9 mouse cellular contexts compared by ENCODE assay signal in genomic region chr9:21037481-21037891, GRCm38 (mm10). TPM values are rescaled to one million over a fixed set of nuclear protein-coding genes. Genes with fewer than 3 reads are reported as not detected.
DNase-seq lines count a peak whose midpoint lies in the region; ATAC-seq and TF ChIP-seq lines count a peak whose summit lies in the region.
"Had no signal": no experiment of that assay in that cellular context is flagged by ENCODE, and none has a peak within 500 bp of the region (broad histone marks: within the 10 kb centered on the region; RNA-seq: fewer than 3 reads in every experiment).

No protein-coding gene starts in this region.

- no peaks in the 10 kb centered on the region for H3K36me3 ChIP-seq in heart, adult 2 months (ENCODE audit: control insufficient read depth, insufficient read depth, low read length)
- no peaks in the 10 kb centered on the region for H3K36me3 ChIP-seq in heart, embryonic 15.5 days
- H3K36me3 ChIP-seq in midbrain, postnatal 0 days (ENCODE audit: insufficient read depth, low read length) = no peaks in the 10 kb centered on the region
- H3K36me3 ChIP-seq in thymus, adult 2 months (ENCODE audit: control insufficient read depth, insufficient read depth, low read length) = no peaks in the 10 kb centered on the region

- no peak for TF ChIP-seq POLR2A in heart, adult 2 months (IDR thresholded peaks at IDR 0.05; ENCODE audit: insufficient read depth, low read depth, low read length)
- no peak for TF ChIP-seq POLR2A in thymus, adult 2 months (IDR thresholded peaks at IDR 0.05; ENCODE audit: control insufficient read depth, extremely low read depth, insufficient read depth, low read length, poor library complexity)

- no peak for TF ChIP-seq CTCF in heart, adult 2 months (IDR thresholded peaks at IDR 0.05)
- TF ChIP-seq CTCF in midbrain, postnatal 0 days (IDR thresholded peaks at IDR 0.05) = 0 out of 2 replicates have a peak, but pooled peaks have one; percentile 21
- TF ChIP-seq CTCF in thymus, adult 2 months (IDR thresholded peaks at IDR 0.05; ENCODE audit: borderline replicate concordance, control insufficient read depth, extremely low read depth, insufficient read depth, low read length, poor library complexity) = no peak

- intact Hi-C loops in heart, adult 2 months (cut with DNase I) = no loop called here
- intact Hi-C loops in heart, postnatal 36 days (cut with DNase I) = no loop called here

- H3K9ac ChIP-seq in heart, adult 2 months (ENCODE audit: low read depth, low read length) = no peak overlapping the region
- peak overlapping the region; percentile 31; the same call in 1 of the 2 replicates for H3K9ac ChIP-seq in heart, embryonic 15.5 days
- H3K9ac ChIP-seq in midbrain, postnatal 0 days (replicated peaks; ENCODE audit: low read length, poor library complexity, severe bottlenecking) = peak overlapping the region; percentile 63

- no peak overlapping the region for H3K27ac ChIP-seq in heart, adult 2 months
- no peak overlapping the region for H3K27ac ChIP-seq in heart, embryonic 15.5 days
- no peak overlapping the region for H3K27ac ChIP-seq in midbrain, postnatal 0 days (ENCODE audit: low read depth, low read length)
- H3K27ac ChIP-seq in thymus, adult 2 months (ENCODE audit: control insufficient read depth, insufficient read depth, low read length) = no peak overlapping the region

- H3K27me3 ChIP-seq in heart, adult 2 months (ENCODE audit: control insufficient read depth, insufficient read depth, low read length) = peaks cover 11% of the 10 kb centered on the region
- peaks cover 73% of the 10 kb centered on the region for H3K27me3 ChIP-seq in heart, embryonic 15.5 days
- H3K27me3 ChIP-seq in midbrain, postnatal 0 days (ENCODE audit: insufficient read depth, low read length) = peaks cover 52% of the 10 kb centered on the region
- peaks cover 40% of the 10 kb centered on the region for H3K27me3 ChIP-seq in thymus, adult 2 months (ENCODE audit: control insufficient read depth, insufficient read depth, low read length)

- no peaks in the 10 kb centered on the region; the same call in 1 of the 2 replicates for H3K4me1 ChIP-seq in heart, adult 2 months (ENCODE audit: control insufficient read depth, insufficient read depth, low read length)
- H3K4me1 ChIP-seq in heart, embryonic 15.5 days (replicated peaks) = peaks cover 43% of the 10 kb centered on the region
- H3K4me1 ChIP-seq in midbrain, postnatal 0 days (ENCODE audit: insufficient read depth, low read length) = peaks cover 33% of the 10 kb centered on the region; the same call in 1 of the 2 replicates
- peaks cover 11% of the 10 kb centered on the region for H3K4me1 ChIP-seq in thymus, adult 2 months (replicated peaks; ENCODE audit: control insufficient read depth, insufficient read depth, low read length)

- H3K4me2 ChIP-seq in heart, embryonic 15.5 days = peak overlapping the region; percentile 73
- peak overlapping the region; percentile 58 for H3K4me2 ChIP-seq in midbrain, postnatal 0 days (ENCODE audit: low read depth, low read length, poor library complexity, severe bottlenecking)

- no peak for TF ChIP-seq EP300 in heart, adult 2 months (IDR thresholded peaks at IDR 0.05; ENCODE audit: insufficient read depth, low read depth, low read length)

- 5% methylated on average over 31 of the region's 31 CpGs for WGBS in heart, adult 2 months
- WGBS in heart, embryonic 15.5 days = 3% methylated on average over 31 of the region's 31 CpGs
- WGBS in midbrain, postnatal 0 days = under 1% methylated on average over 29 of the region's 31 CpGs
- WGBS in thymus, adult 2 months = 10% methylated on average over 31 of the region's 31 CpGs

- H3K4me3 ChIP-seq in heart, adult 2 months = no peak overlapping the region
- H3K4me3 ChIP-seq in heart, embryonic 15.5 days = peak overlapping the region; percentile 45
- H3K4me3 ChIP-seq in midbrain, postnatal 0 days (ENCODE audit: low read depth, low read length) = peak overlapping the region; percentile 42
- H3K4me3 ChIP-seq in thymus, adult 2 months (ENCODE audit: control insufficient read depth, insufficient read depth, low read length) = no peak overlapping the region

- ATAC-seq in heart, embryonic 15.5 days (replicated peaks; ENCODE audit: insufficient number of reproducible peaks, insufficient read depth, low FRiP score, low read depth) = peak; percentile 71
- ATAC-seq in midbrain, postnatal 0 days (ENCODE audit: low FRiP score) = peak; percentile 77; the same call in 1 of the 2 replicates

- no peaks in the 10 kb centered on the region for H3K79me2 ChIP-seq in heart, adult 2 months (replicated peaks; ENCODE audit: control insufficient read depth, insufficient read depth, low read length)

- peak; percentile 46 to 55 for DNase-seq in heart, adult 2 months
- no peak for DNase-seq in heart, postnatal 36 days
- DNase-seq in embryo, embryonic 11 days = peak; percentile 53
- DNase-seq in kidney, postnatal 4 days = peak; percentile 69 to 79
- peak; percentile 61 for DNase-seq in midbrain, postnatal 0 days (ENCODE audit: low spot score)
- DNase-seq in thymus, adult 2 months = no peak
- no peak for DNase-seq in yolk sac, embryonic 10.5 days (ENCODE audit: low spot score)

- no peaks in the 10 kb centered on the region for H3K9me3 ChIP-seq in heart, embryonic 15.5 days (replicated peaks)
- H3K9me3 ChIP-seq in midbrain, postnatal 0 days (ENCODE audit: low read length) = no peaks in the 10 kb centered on the region

RNA-seq across cellular contexts. Expression of gene Icam5, which starts 5.6 kb away (rescaled TPM):
- not detected for total RNA-seq in heart, adult 2 months (2021)
- polyA plus RNA-seq in heart, adult 2 months (2012; rRNA removed) = 0.06 and 0.08 TPM in 2 replicates
- total RNA-seq in heart, postnatal 36 days (2021) = not detected
- polyA plus RNA-seq in heart, embryonic 15.5 days (2015; fragmentation: Nextera tagmentation; extraction: Ambion mirVana) = 0.04 and 0.13 TPM in 2 replicates
- 6.3 and 7.7 TPM in 2 replicates for total RNA-seq in midbrain, postnatal 0 days (2014; rRNA removed)
- polyA plus RNA-seq in midbrain, postnatal 0 days (2015; fragmentation: Nextera tagmentation; extraction: Ambion mirVana) = 4.1 and 4.2 TPM in 2 replicates
- 0.63 and 1.0 TPM in 2 replicates for polyA plus RNA-seq in thymus, adult 2 months (2012; rRNA removed)
- total RNA-seq: heart, adult 18-20 months had no signal

RNA-seq across cellular contexts. Expression of gene Icam4, which starts 8.3 kb away (rescaled TPM):
- 1 to 10 TPM in 1 of 2 experiments, under 1 TPM in 1; 0.84 to 1.0 TPM for total RNA-seq in heart, adult 2 months (2021)
- 0.70 and 1.4 TPM in 2 replicates for polyA plus RNA-seq in heart, adult 2 months (2012; rRNA removed)
- 1 to 10 TPM in 1 of 2 experiments, under 1 TPM in 1; 0.65 to 1.1 TPM for total RNA-seq in heart, postnatal 36 days (2021)
- polyA plus RNA-seq in heart, embryonic 15.5 days (2015; fragmentation: Nextera tagmentation; extraction: Ambion mirVana) = 1.9 and 2.8 TPM in 2 replicates
- not detected in 2 replicates for total RNA-seq in midbrain, postnatal 0 days (2014; rRNA removed)
- 0.30 TPM in 1 of 2 replicates, not detected in the other for polyA plus RNA-seq in midbrain, postnatal 0 days (2015; fragmentation: Nextera tagmentation; extraction: Ambion mirVana)
- 0.26 and 0.71 TPM in 2 replicates for polyA plus RNA-seq in thymus, adult 2 months (2012; rRNA removed)

RNA-seq across cellular contexts. Expression of gene Icam1, which starts 21.7 kb away (rescaled TPM):
- 1 to 10 TPM; 7.6 to 9.2 TPM for total RNA-seq in heart, adult 2 months (2021)
- 12.4 and 15.3 TPM in 2 replicates for polyA plus RNA-seq in heart, adult 2 months (2012; rRNA removed)
- 1 to 10 TPM; 8.5 to 9.9 TPM for total RNA-seq in heart, postnatal 36 days (2021)
- polyA plus RNA-seq in heart, embryonic 15.5 days (2015; fragmentation: Nextera tagmentation; extraction: Ambion mirVana) = 13.2 and 24.9 TPM in 2 replicates
- total RNA-seq in midbrain, postnatal 0 days (2014; rRNA removed) = 4.5 and 5.2 TPM in 2 replicates
- 3.4 and 3.6 TPM in 2 replicates for polyA plus RNA-seq in midbrain, postnatal 0 days (2015; fragmentation: Nextera tagmentation; extraction: Ambion mirVana)
- polyA plus RNA-seq in thymus, adult 2 months (2012; rRNA removed) = 78.1 and 90.8 TPM in 2 replicates

RNA-seq across cellular contexts. Expression of gene Zglp1, which starts 29.4 kb away (rescaled TPM):
- not detected for total RNA-seq in heart, adult 2 months (2021)
- polyA plus RNA-seq in heart, adult 2 months (2012; rRNA removed) = not detected in 2 replicates
- not detected for total RNA-seq in heart, postnatal 36 days (2021)
- polyA plus RNA-seq in heart, embryonic 15.5 days (2015; fragmentation: Nextera tagmentation; extraction: Ambion mirVana) = 0.42 TPM in 1 of 2 replicates, not detected in the other
- total RNA-seq in midbrain, postnatal 0 days (2014; rRNA removed) = 10.7 TPM in 1 of 2 replicates, not detected in the other
- 0.20 TPM in 1 of 2 replicates, not detected in the other for polyA plus RNA-seq in midbrain, postnatal 0 days (2015; fragmentation: Nextera tagmentation; extraction: Ambion mirVana)
- 0.79 and 1.1 TPM in 2 replicates for polyA plus RNA-seq in thymus, adult 2 months (2012; rRNA removed)
- total RNA-seq: heart, adult 18-20 months had no signal

RNA-seq across cellular contexts. Expression of gene Mrpl4, which starts 34.9 kb away (rescaled TPM):
- 100 to 1,000 TPM; 124 to 130 TPM for total RNA-seq in heart, adult 2 months (2021)
- 173 and 226 TPM in 2 replicates for polyA plus RNA-seq in heart, adult 2 months (2012; rRNA removed)
- total RNA-seq in heart, postnatal 36 days (2021) = 100 to 1,000 TPM; 139 to 148 TPM
- 136 and 147 TPM in 2 replicates for polyA plus RNA-seq in heart, embryonic 15.5 days (2015; fragmentation: Nextera tagmentation; extraction: Ambion mirVana)
- 62.9 and 80.9 TPM in 2 replicates for total RNA-seq in midbrain, postnatal 0 days (2014; rRNA removed)
- polyA plus RNA-seq in midbrain, postnatal 0 days (2015; fragmentation: Nextera tagmentation; extraction: Ambion mirVana) = 105 TPM in 2 replicates
- 125 and 140 TPM in 2 replicates for polyA plus RNA-seq in thymus, adult 2 months (2012; rRNA removed)

Comparison
In these comparisons a context has a peak if more than half of its experiments do, and no peak if none do; other contexts are left out.
1. DNase-seq: peak in heart, adult 2 months (2 of 2), embryo, embryonic 11 days (single experiment), kidney, postnatal 4 days (2 of 2) and midbrain, postnatal 0 days (single experiment); none in heart, postnatal 36 days (0 of 2), thymus, adult 2 months (single experiment) and yolk sac, embryonic 10.5 days (single experiment).
2. H3K4me3 ChIP-seq: peak in heart, embryonic 15.5 days (single experiment) and midbrain, postnatal 0 days (single experiment); none in heart, adult 2 months (single experiment) and thymus, adult 2 months (single experiment).